Mouse (Mus musculus) kidney, adult 2 months (tissue): ENCODE data around the gene Cabp2.

Experiments
- CTCF ChIP-seq: fragments of 200-500 bp; conservative IDR thresholded peaks from 2 replicates; pipeline ENCODE4 v1.5.1; 2011; ENCODE audit warnings: low read depth, mild to moderate bottlenecking, control low read depth, low read length, moderate library complexity, mixed read lengths; ENCODE audit not compliant: insufficient read depth, insufficient read length
- POLR2A ChIP-seq: fragments of 200-500 bp; IDR thresholded peaks from one replicate; pipeline ENCODE4 v1.6.1; 2011; ENCODE audit warnings: low read depth, low read length, control low read depth

DNA sequence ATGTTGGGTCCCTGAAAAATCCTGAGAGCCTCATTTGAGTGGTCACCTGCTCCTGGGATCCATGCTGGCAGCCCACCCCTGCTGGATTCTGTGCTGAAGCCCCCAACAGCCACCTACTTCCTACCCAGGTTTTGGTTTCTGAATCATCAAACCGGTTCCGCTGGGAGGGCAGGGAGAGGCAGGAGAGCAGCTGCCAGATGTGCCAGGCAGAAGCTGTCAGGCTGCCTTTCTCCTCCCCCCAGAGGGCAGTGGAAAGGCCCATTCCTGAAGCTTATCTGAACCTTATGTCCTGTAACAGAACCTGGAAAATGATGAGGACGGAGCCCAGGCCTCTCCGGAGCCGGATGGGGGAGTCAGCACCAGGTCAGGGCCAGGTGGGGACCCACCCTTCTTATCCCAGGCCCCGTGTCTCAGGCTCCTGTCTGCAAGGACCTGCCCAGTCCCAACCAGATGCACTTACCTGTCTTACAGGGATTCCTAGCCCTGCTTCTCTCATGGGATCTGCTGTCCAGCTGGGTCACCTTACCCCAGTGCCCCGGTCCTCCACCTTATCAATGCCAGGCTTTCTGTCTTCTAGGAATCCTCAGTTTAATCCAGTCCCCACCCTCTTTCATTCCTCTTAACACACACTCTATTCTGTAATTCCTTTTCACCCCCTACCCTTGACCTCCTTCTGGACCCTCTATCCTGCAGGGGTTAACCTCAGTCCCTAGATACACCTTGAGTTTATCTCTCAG is 45.5 kb downstream of the Cabp2 start:
- TF ChIP-seq CTCF (no peak), POLR2A (no peak)
